Mouse (Mus musculus): ENCODE results near the gene H2-Ob.

H2-Ob gene

GRCm38 (mm10) chr17:34240916-34241315 lies 2.2 kb downstream of the H2-Ob start:
- peak in 1 of 2 experiments; percentile 13 for DNase-seq (ENCODE audit: low spot score in 2 of 2)

- no peak for DNase-seq (ENCODE audit: low spot score in 2 of 2)
These were observed 6.0 kb downstream of the H2-Ob start for GRCm38 (mm10) chr17:34244656-34245055.

- DNase-seq (ENCODE audit: low spot score in 2 of 2), result no peak
These were observed 8.3 kb downstream of the H2-Ob start for GRCm38 (mm10) chr17:34247047-34247446.

GRCm38 (mm10) chr17:34248764-34249163 lies 10.1 kb downstream of the H2-Ob start:
- no peak for DNase-seq (ENCODE audit: low spot score in 2 of 2)

- no peak for DNase-seq (ENCODE audit: low spot score in 2 of 2)
These were observed 10.7 kb downstream of the H2-Ob start for GRCm38 (mm10) chr17:34249361-34249760.

- DNase-seq (ENCODE audit: low spot score in 2 of 2), result peak in 1 of 2 experiments; percentile 32
These were observed 11.2 kb downstream of the H2-Ob start for GRCm38 (mm10) chr17:34249878-34250277.

GRCm38 (mm10) chr17:34251666-34252065 lies 13.0 kb downstream of the H2-Ob start:
- DNase-seq (ENCODE audit: low spot score in 2 of 2), result no peak

GRCm38 (mm10) chr17:34256501-34256900 lies 17.8 kb downstream of the H2-Ob start:
- DNase-seq (ENCODE audit: low spot score in 2 of 2), result no peak

- peak; percentile 67 to 77 for DNase-seq (ENCODE audit: low spot score in 2 of 2)
These were observed 19.1 kb downstream of the H2-Ob start, which contains the start of gene H2-Ab1 for GRCm38 (mm10) chr17:34257594-34258375. Gene H2-Ab1 (plus strand): TSS chr17:34257689.

- no peak for DNase-seq (ENCODE audit: low spot score in 2 of 2)
These were observed 21.8 kb downstream of the H2-Ob start for GRCm38 (mm10) chr17:34260551-34260950.

- DNase-seq (ENCODE audit: low spot score in 2 of 2), result peak in 1 of 2 experiments; percentile 75
These were observed 22.8 kb downstream of the H2-Ob start for GRCm38 (mm10) chr17:34261502-34261901.

- peak; percentile 43 to 70 for DNase-seq (ENCODE audit: low spot score in 2 of 2)
These were observed 24.4 kb downstream of the H2-Ob start for GRCm38 (mm10) chr17:34263068-34263467.

GRCm38 (mm10) chr17:34263811-34264371 lies 25.2 kb downstream of the H2-Ob start:
- no peak for DNase-seq (ENCODE audit: low spot score in 2 of 2)

- no peak for DNase-seq (ENCODE audit: low spot score in 2 of 2)
These were observed 26.0 kb downstream of the H2-Ob start for GRCm38 (mm10) chr17:34264452-34265351.

- no peak for DNase-seq (ENCODE audit: low spot score in 2 of 2)
These were observed 29.6 kb downstream of the H2-Ob start for GRCm38 (mm10) chr17:34268262-34268661.

- no peak for DNase-seq (ENCODE audit: low spot score in 2 of 2)
These were observed 30.0 kb downstream of the H2-Ob start for GRCm38 (mm10) chr17:34268748-34269147.

- no peak for DNase-seq (ENCODE audit: low spot score in 2 of 2)
These were observed 31.1 kb downstream of the H2-Ob start for GRCm38 (mm10) chr17:34269817-34270216.

GRCm38 (mm10) chr17:34270230-34270629 lies 31.5 kb downstream of the H2-Ob start:
- DNase-seq (ENCODE audit: low spot score in 2 of 2), result no peak

- no peak for DNase-seq (ENCODE audit: low spot score in 2 of 2)
These were observed 32.2 kb downstream of the H2-Ob start for GRCm38 (mm10) chr17:34270940-34271339.

GRCm38 (mm10) chr17:34272102-34272501 lies 33.4 kb downstream of the H2-Ob start:
- no peak for DNase-seq (ENCODE audit: low spot score in 2 of 2)

GRCm38 (mm10) chr17:34280499-34281038 lies 41.9 kb downstream of the H2-Ob start:
- DNase-seq (ENCODE audit: low spot score in 2 of 2), result no peak

- no peak for DNase-seq (ENCODE audit: low spot score in 2 of 2)
These were observed 43.1 kb downstream of the H2-Ob start for GRCm38 (mm10) chr17:34281836-34282235.
